Mouse (Mus musculus) midbrain, embryonic 14.5 days (tissue): ENCODE results near the gene Vamp2. TPM values are rescaled to one million over a fixed set of nuclear protein-coding genes. Genes with fewer than 3 reads are reported as not detected.

Source experiments
- ATAC-seq: fragments of 200-750 bp; cut with Nextera tagmentation; 2 replicates; pipeline ENCODE4 v1.8.0; 2017; ENCODE audit warnings: moderate number of reproducible peaks, moderate library complexity; ENCODE audit not compliant: low FRiP score, low TSS enrichment
- DNase-seq: peaks from one replicate; pipeline ENCODE4 v3.0.0-alpha.2; 2015
- H3K27ac ChIP-seq: fragments of 300-500 bp; sonication (generic); replicated peaks from 2 replicates; pipeline ENCODE4 v1.5.1; 2014; ENCODE audit warnings: mild to moderate bottlenecking, low read depth, low read length, moderate library complexity
- H3K27me3 ChIP-seq: fragments of 300-500 bp; sonication (generic); 2 replicates; pipeline ENCODE4 v1.6.1; 2014; ENCODE audit warnings: low read length, control low read depth, mixed read lengths; ENCODE audit not compliant: control insufficient read depth, insufficient read depth
- H3K36me3 ChIP-seq: fragments of 300-500 bp; sonication (generic); 2 replicates; pipeline ENCODE4 v1.6.1; 2014; ENCODE audit warnings: low read length, control low read depth; ENCODE audit not compliant: control insufficient read depth, insufficient read depth
- H3K4me1 ChIP-seq: fragments of 300-500 bp; sonication (generic); 2 replicates; pipeline ENCODE4 v1.6.1; 2014; ENCODE audit warnings: mild to moderate bottlenecking, antibody characterized with exemption, low read length, control low read depth; ENCODE audit not compliant: control insufficient read depth, insufficient read depth
- H3K4me2 ChIP-seq: fragments of 300-500 bp; sonication (generic); 2 replicates; pipeline ENCODE4 v1.6.1; 2014; ENCODE audit warnings: mild to moderate bottlenecking, low read length, moderate library complexity
- H3K4me3 ChIP-seq: fragments of 300-500 bp; sonication (generic); replicated peaks from 2 replicates; pipeline ENCODE4 v1.5.1; 2014; ENCODE audit warnings: low read depth, low read length
- H3K9ac ChIP-seq: fragments of 300-500 bp; sonication (generic); replicated peaks from 2 replicates; pipeline ENCODE4 v1.6.1; 2014; ENCODE audit warnings: mild to moderate bottlenecking, low read length, moderate library complexity
- H3K9me3 ChIP-seq: fragments of 300-500 bp; sonication (generic); 2 replicates; pipeline ENCODE4 v1.6.1; 2016; ENCODE audit warnings: low read length, control low read depth, mixed read lengths; ENCODE audit not compliant: control insufficient read depth
- WGBS: fragments of 180-500 bp; shearing (Covaris S2); extraction: QIAGEN DNeasy Blood & Tissue Kit; methylation state at CpG from one replicate; pipeline ENCODE4 v1.1.7; 2014; 5-methylcytosine and 5-hydroxymethylcytosine counted together
- polyA plus RNA-seq: library from polyadenylated mRNA; unstranded; fragments of >200 nt; fragmentation: Nextera tagmentation; extraction: Ambion mirVana; gene quantifications from 2 replicates; pipeline ENCODE4 v1.2.1, GENCODE M21; 2014

The Vamp2 gene
- 258 and 260 TPM in 2 replicates for polyA plus RNA-seq

- peak; percentile 97 for DNase-seq
- peak; percentile 90 for ATAC-seq
- H3K4me1 ChIP-seq: peaks cover 15% of the 10 kb centered on the region
- H3K4me3 ChIP-seq: peak within 1 kb of the TSS; percentile 100
- H3K27ac ChIP-seq: peak within 1 kb of the TSS; percentile 96
- H3K36me3 ChIP-seq: peaks cover 18% of the 10 kb centered on the region
- H3K9me3 ChIP-seq: no peaks in the 10 kb centered on the region
- H3K9ac ChIP-seq: peak within 1 kb of the TSS; percentile 100
- H3K4me2 ChIP-seq: peak within 1 kb of the TSS; percentile 95
- under 1% methylated on average over 66 of the region's 67 CpGs for WGBS
- H3K27me3 ChIP-seq: no peaks in the 10 kb centered on the region
These were observed at the start of gene Vamp2 for GRCm38 (mm10) chr11:69088103-69088855. Gene Vamp2, plus strand, starts transcription at chr11:69088490.

- peak within 1 kb of the TSS; percentile 58 for H3K4me3 ChIP-seq
- no peak within 1 kb of the TSS for H3K27ac ChIP-seq
- H3K9me3 ChIP-seq: no peaks in the 10 kb centered on the region
- peak; percentile 75 for ATAC-seq
- peaks cover 6% of the 10 kb centered on the region; the same call in 1 of the 2 replicates for H3K4me1 ChIP-seq
- peak within 1 kb of the TSS; percentile 98 for H3K4me2 ChIP-seq
- WGBS: under 1% methylated on average over 54 of the region's 54 CpGs
- H3K9ac ChIP-seq: peak within 1 kb of the TSS; percentile 20
- no peaks in the 10 kb centered on the region for H3K36me3 ChIP-seq
- H3K27me3 ChIP-seq: no peaks in the 10 kb centered on the region
- peak; percentile 96 for DNase-seq
These were observed 42.5 kb upstream of the Vamp2 start, which contains the start of gene Aurkb for GRCm38 (mm10) chr11:69045531-69046394. Gene Aurkb, plus strand, starts transcription at chr11:69045647.

GRCm38 (mm10) chr11:69046395-69046774 lies 41.9 kb upstream of the Vamp2 start:
- no peak for ATAC-seq
- 19% methylated on average over 9 of the region's 9 CpGs for WGBS
- peak overlapping the region; percentile 20; the same call in 1 of the 2 replicates for H3K9ac ChIP-seq

GRCm38 (mm10) chr11:69047592-69047991 lies 40.7 kb upstream of the Vamp2 start:
- Histone ChIP-seq H3K36me3 (no peaks in the 10 kb centered on the region), H3K9ac (no peak overlapping the region), H3K27ac (no peak overlapping the region), H3K4me2 (peak overlapping the region; percentile 98; the same call in 1 of the 2 replicates), H3K9me3 (no peaks in the 10 kb centered on the region), H3K4me3 (no peak overlapping the region), H3K4me1 (peaks cover 6% of the 10 kb centered on the region; the same call in 1 of the 2 replicates), H3K27me3 (no peaks in the 10 kb centered on the region)
- WGBS: 92% methylated on average over 12 of the region's 12 CpGs
- no peak for ATAC-seq
- no peak for DNase-seq

More at GRCm38 (mm10) chr11:69046395-69046774, 41.9 kb upstream of the Vamp2 start:
- H3K9me3 ChIP-seq: no peaks in the 10 kb centered on the region
- H3K4me3 ChIP-seq: peak overlapping the region; percentile 58
- no peaks in the 10 kb centered on the region for H3K27me3 ChIP-seq
- H3K36me3 ChIP-seq: no peaks in the 10 kb centered on the region
- H3K4me2 ChIP-seq: peak overlapping the region; percentile 98
- H3K4me1 ChIP-seq: peaks cover 6% of the 10 kb centered on the region; the same call in 1 of the 2 replicates
- no peak for DNase-seq
- no peak overlapping the region for H3K27ac ChIP-seq

GRCm38 (mm10) chr11:69048151-69048550 lies 40.1 kb upstream of the Vamp2 start:
- no peak overlapping the region for H3K9ac ChIP-seq
- H3K27ac ChIP-seq: no peak overlapping the region
- no peak for DNase-seq

GRCm38 (mm10) chr11:69050748-69051147 lies 37.5 kb upstream of the Vamp2 start:
- H3K9ac ChIP-seq: no peak overlapping the region
- DNase-seq: no peak
- H3K36me3 ChIP-seq: no peaks in the 10 kb centered on the region
- no peak overlapping the region for H3K4me2 ChIP-seq
- H3K27ac ChIP-seq: no peak overlapping the region
- no peaks in the 10 kb centered on the region for H3K27me3 ChIP-seq
- H3K4me3 ChIP-seq: no peak overlapping the region
- WGBS: 88% methylated on average over 8 of the region's 8 CpGs
- no peaks in the 10 kb centered on the region for H3K9me3 ChIP-seq
- no peak for ATAC-seq
- peaks cover 5% of the 10 kb centered on the region; the same call in 1 of the 2 replicates for H3K4me1 ChIP-seq

More at GRCm38 (mm10) chr11:69048151-69048550, 40.1 kb upstream of the Vamp2 start:
- no peak overlapping the region for H3K4me2 ChIP-seq
- no peak for ATAC-seq
- WGBS: 94% methylated on average over 14 of the region's 14 CpGs
- H3K27me3 ChIP-seq: no peaks in the 10 kb centered on the region
- H3K9me3 ChIP-seq: no peaks in the 10 kb centered on the region
- no peaks in the 10 kb centered on the region for H3K36me3 ChIP-seq
- no peak overlapping the region for H3K4me3 ChIP-seq
- H3K4me1 ChIP-seq: peaks cover 6% of the 10 kb centered on the region; the same call in 1 of the 2 replicates

- Histone ChIP-seq H3K9me3 (no peaks in the 10 kb centered on the region), H3K4me3 (no peak overlapping the region), H3K27me3 (no peaks in the 10 kb centered on the region), H3K36me3 (no peaks in the 10 kb centered on the region), H3K9ac (no peak overlapping the region), H3K4me1 (no peaks in the 10 kb centered on the region), H3K27ac (no peak overlapping the region), H3K4me2 (no peak overlapping the region)
- DNase-seq: no peak
- WGBS: 62% methylated on average over 4 of the region's 4 CpGs
- ATAC-seq: no peak
These were observed 36.5 kb upstream of the Vamp2 start for GRCm38 (mm10) chr11:69051771-69052170.

- Histone ChIP-seq H3K27ac (no peak overlapping the region), H3K4me2 (no peak overlapping the region), H3K4me1 (peaks cover 3% of the 10 kb centered on the region; the same call in 1 of the 2 replicates), H3K36me3 (no peaks in the 10 kb centered on the region), H3K9ac (no peak overlapping the region), H3K9me3 (no peaks in the 10 kb centered on the region), H3K4me3 (no peak overlapping the region), H3K27me3 (no peaks in the 10 kb centered on the region)
- ATAC-seq: no peak
- WGBS: 96% methylated on average over 2 of the region's 2 CpGs
- DNase-seq: no peak
These were observed 35.4 kb upstream of the Vamp2 start for GRCm38 (mm10) chr11:69052824-69053421.
